ENCODE assay signal across 22 mouse cellular contexts in genomic region chr5:100568802-100569201, GRCm38 (mm10). TPM values are rescaled to one million over a fixed set of nuclear protein-coding genes. Genes with fewer than 3 reads are reported as not detected.
A peak's percentile ranks its signal among the peaks of the same experiment; 100 is the strongest.
DNase-seq lines count a peak whose midpoint lies in the region; ATAC-seq and TF ChIP-seq lines count a peak whose summit lies in the region.
"Had no signal": no experiment of that assay in that cellular context is flagged by ENCODE, and none has a peak within 500 bp of the region (broad histone marks: within the 10 kb centered on the region; RNA-seq: fewer than 3 reads in every experiment).

No protein-coding gene starts in this region.

- in situ Hi-C loops in CH12.LX (cut with MboI; ENCODE audit: low pct_ligation_motif_present, low pct_unique_long_range_greater_than_20kb, low sequenced_read_pairs): loop anchor here (5.0 to 25.0 kb wide), 2 partner anchors 93 to 218 kb away; partner anchors contain the start of genes Helq and Mrps18c

- no peaks in the 10 kb centered on the region for H3K9me3 ChIP-seq in liver, embryonic 13.5 days (replicated peaks)
- no peaks in the 10 kb centered on the region for H3K9me3 ChIP-seq in CH12.LX (replicated peaks; ENCODE audit: low read length)
- H3K9me3 ChIP-seq in intestine, embryonic 14.5 days (ENCODE audit: control insufficient read depth, low read length): no peaks in the 10 kb centered on the region
- H3K9me3 ChIP-seq in forebrain, embryonic 14.5 days (replicated peaks; ENCODE audit: control insufficient read depth, low read length): no peaks in the 10 kb centered on the region
- H3K9me3 ChIP-seq: embryonic facial prominence, embryonic 15.5 days; forebrain, embryonic 10.5 days; forebrain, embryonic 15.5 days; heart, embryonic 10.5 days; hindbrain, embryonic 12.5 days had no signal

- peaks cover 20% of the 10 kb centered on the region for H3K27me3 ChIP-seq in liver, embryonic 13.5 days
- no peaks in the 10 kb centered on the region for H3K27me3 ChIP-seq in CH12.LX (replicated peaks)
- H3K27me3 ChIP-seq in intestine, embryonic 14.5 days (replicated peaks; ENCODE audit: control insufficient read depth, insufficient read depth, low read length): no peaks in the 10 kb centered on the region
- H3K27me3 ChIP-seq in small intestine, adult 2 months (ENCODE audit: control insufficient read depth, insufficient read depth, low read length): no peaks in the 10 kb centered on the region
- H3K27me3 ChIP-seq in forebrain, embryonic 14.5 days (replicated peaks; ENCODE audit: control insufficient read depth, insufficient read depth, low read length): no peaks in the 10 kb centered on the region
- H3K27me3 ChIP-seq: embryonic facial prominence, embryonic 15.5 days; forebrain, embryonic 15.5 days; hindbrain, embryonic 12.5 days had no signal

- DNase-seq in liver, embryonic 13.5 days: no peak
- DNase-seq in liver (no peak), CH12.LX (ENCODE audit: extremely low read depth) (no peak)
- no peak for DNase-seq in intestine, embryonic 14.5 days (ENCODE audit: low spot score)
- no peak for DNase-seq in gastrocnemius, adult 18-20 months (ENCODE audit: low spot score)
- no peak for DNase-seq in forebrain, embryonic 14.5 days (ENCODE audit: low spot score)
- DNase-seq: adrenal gland, postnatal 10 days; cerebellum, adult 11 months; cerebellum, adult 8-10 months; cerebellum, postnatal 14 days; embryo, embryonic 11 days; gastrocnemius, postnatal 10 days; heart, adult 18-20 months; heart, postnatal 10 days; heart, postnatal 4 days had no signal

- peak overlapping the region; percentile 6; the same call in 1 of the 2 replicates for H3K4me2 ChIP-seq in liver, embryonic 13.5 days
- peak overlapping the region; percentile 96 for H3K4me2 ChIP-seq in CH12.LX (ENCODE audit: insufficient read depth, low read depth, poor library complexity, severe bottlenecking)
- H3K4me2 ChIP-seq in intestine, embryonic 14.5 days (ENCODE audit: low read length): peak overlapping the region; percentile 26
- H3K4me2 ChIP-seq in forebrain, embryonic 14.5 days (ENCODE audit: low read length): no peak overlapping the region
- H3K4me2 ChIP-seq: embryonic facial prominence, embryonic 15.5 days; forebrain, embryonic 15.5 days; hindbrain, embryonic 12.5 days had no signal

- H3K9ac ChIP-seq in liver, embryonic 13.5 days: no peak overlapping the region
- peak overlapping the region; percentile 79 for H3K9ac ChIP-seq in CH12.LX (ENCODE audit: insufficient read depth, low read depth)
- no peak overlapping the region for H3K9ac ChIP-seq in intestine, embryonic 14.5 days (ENCODE audit: low read length)
- H3K9ac ChIP-seq in forebrain, embryonic 14.5 days (ENCODE audit: low read length): no peak overlapping the region
- H3K9ac ChIP-seq: embryonic facial prominence, embryonic 15.5 days; forebrain, embryonic 15.5 days; hindbrain, embryonic 12.5 days had no signal

- no peak for TF ChIP-seq RAD21 in CH12.LX (IDR thresholded peaks at IDR 0.05; ENCODE audit: low read depth, low read length)

- TF ChIP-seq CTCF in CH12.LX (conservative IDR thresholded peaks at IDR 0.05 in 1 of 2, IDR thresholded peaks at IDR 0.05 in 1 of 2; ENCODE audit: low read depth in 2 of 2, low read length in 2 of 2): no peak
- TF ChIP-seq CTCF in small intestine, adult 2 months (IDR thresholded peaks at IDR 0.05; ENCODE audit: extremely low read depth, insufficient read length, insufficient replicate concordance, low read depth, low read length): no peak

- dilution Hi-C loops in CH12.LX (cut with MboI; ENCODE audit: extremely low pct_ligation_motif_present, extremely low pct_unique_long_range_greater_than_20kb, low sequenced_read_pairs): no loop called here

- no peak overlapping the region for H3K4me3 ChIP-seq in liver, embryonic 13.5 days (replicated peaks)
- H3K4me3 ChIP-seq in CH12.LX (replicated peaks in 1 of 3; ENCODE audit: low read depth in 2 of 3, low read length in 2 of 3, poor library complexity in 1 of 3): no peak overlapping the region
- no peak overlapping the region for H3K4me3 ChIP-seq in intestine, embryonic 14.5 days (ENCODE audit: low read depth, low read length)
- H3K4me3 ChIP-seq in small intestine, adult 2 months (ENCODE audit: low read depth, low read length): no peak overlapping the region
- H3K4me3 ChIP-seq in forebrain, embryonic 14.5 days (ENCODE audit: low read depth, low read length): no peak overlapping the region
- H3K4me3 ChIP-seq: embryonic facial prominence, embryonic 15.5 days; erythroblast, embryonic 14.5 days; forebrain, embryonic 10.5 days; forebrain, embryonic 15.5 days; heart, embryonic 10.5 days; hindbrain, embryonic 12.5 days had no signal

- TF ChIP-seq EP300 in CH12.LX (IDR thresholded peaks at IDR 0.05; ENCODE audit: low read length): no peak

- WGBS in liver, embryonic 13.5 days (ENCODE audit: insufficient replicate concordance): 60% methylated on average over 3 of the region's 3 CpGs
- 82% methylated on average over 3 of the region's 3 CpGs for WGBS in intestine, embryonic 14.5 days
- 35% methylated on average over 3 of the region's 3 CpGs for WGBS in small intestine, adult 2 months
- WGBS in forebrain, embryonic 14.5 days: 96% methylated on average over 3 of the region's 3 CpGs

- no peak for ATAC-seq in liver, embryonic 13.5 days (ENCODE audit: low read depth)
- no peak for ATAC-seq in intestine, embryonic 14.5 days (replicated peaks; ENCODE audit: low FRiP score, low TSS enrichment, low read depth)
- no peak for ATAC-seq in forebrain, embryonic 14.5 days
- ATAC-seq: forebrain, embryonic 15.5 days had no signal

- no peaks in the 10 kb centered on the region for H3K36me3 ChIP-seq in liver, embryonic 13.5 days
- peaks cover 0 to 9% of the 10 kb centered on the region in 2 experiments for H3K36me3 ChIP-seq in CH12.LX (replicated peaks in 1 of 2; ENCODE audit: control insufficient read depth in 1 of 2, insufficient read depth in 1 of 2, low read length in 1 of 2)
- no peaks in the 10 kb centered on the region for H3K36me3 ChIP-seq in intestine, embryonic 14.5 days (ENCODE audit: control insufficient read depth, insufficient read depth, low read length)
- H3K36me3 ChIP-seq in small intestine, adult 2 months (ENCODE audit: control insufficient read depth, insufficient read depth, low read length): peaks cover 51% of the 10 kb centered on the region
- no peaks in the 10 kb centered on the region for H3K36me3 ChIP-seq in forebrain, embryonic 14.5 days (ENCODE audit: control insufficient read depth, insufficient read depth, low read length)
- H3K36me3 ChIP-seq: embryonic facial prominence, embryonic 15.5 days; forebrain, embryonic 10.5 days; forebrain, embryonic 15.5 days; heart, embryonic 10.5 days; hindbrain, embryonic 12.5 days had no signal

- H3K79me2 ChIP-seq in CH12.LX (replicated peaks; ENCODE audit: control insufficient read depth, extremely low read depth, insufficient read depth, poor library complexity, severe bottlenecking): no peaks in the 10 kb centered on the region

- no peak overlapping the region for H3K27ac ChIP-seq in liver, embryonic 13.5 days
- no peak overlapping the region; the same call in 1 of the 2 replicates for H3K27ac ChIP-seq in CH12.LX (ENCODE audit: insufficient read depth, low read depth)
- no peak overlapping the region for H3K27ac ChIP-seq in intestine, embryonic 14.5 days (ENCODE audit: low read depth)
- peak overlapping the region; percentile 84 for H3K27ac ChIP-seq in small intestine, adult 2 months (ENCODE audit: insufficient read depth, low read depth, low read length)
- H3K27ac ChIP-seq in forebrain, embryonic 14.5 days (ENCODE audit: low read depth, low read length): no peak overlapping the region
- H3K27ac ChIP-seq: embryonic facial prominence, embryonic 15.5 days; forebrain, embryonic 10.5 days; forebrain, embryonic 15.5 days; heart, embryonic 10.5 days; hindbrain, embryonic 12.5 days had no signal

- H3K4me1 ChIP-seq in liver, embryonic 13.5 days (replicated peaks): peaks cover 39% of the 10 kb centered on the region
- peaks cover 2 to 58% of the 10 kb centered on the region in 2 experiments; a peak in 3 of 4 replicates for H3K4me1 ChIP-seq in CH12.LX (ENCODE audit: control insufficient read depth in 1 of 2, insufficient read depth in 2 of 2)
- H3K4me1 ChIP-seq in intestine, embryonic 14.5 days (replicated peaks; ENCODE audit: control insufficient read depth, insufficient read depth, low read length): peaks cover 11% of the 10 kb centered on the region
- H3K4me1 ChIP-seq in small intestine, adult 2 months (ENCODE audit: control insufficient read depth, insufficient read depth, insufficient read length, low read length): peaks cover 22% of the 10 kb centered on the region
- no peaks in the 10 kb centered on the region for H3K4me1 ChIP-seq in forebrain, embryonic 14.5 days (ENCODE audit: control insufficient read depth, insufficient read depth, low read length)
- H3K4me1 ChIP-seq: forebrain, embryonic 15.5 days; hindbrain, embryonic 12.5 days had no signal

- TF ChIP-seq POLR2A in CH12.LX (IDR thresholded peaks at IDR 0.05; ENCODE audit: low read depth, low read length): no peak
- no peak for TF ChIP-seq POLR2A in small intestine, adult 2 months (IDR thresholded peaks at IDR 0.05; ENCODE audit: low read depth, low read length)

TF ChIP-seq in CH12.LX, 34 proteins besides CTCF, POLR2A, EP300 and RAD21 (continues in another document):
- 0 out of 2 replicates have a peak, but pooled peaks have one; percentile 8 for TF ChIP-seq MAZ (IDR thresholded peaks at IDR 0.05; ENCODE audit: low read depth, low read length)
- TF ChIP-seq ZNF384 (IDR thresholded peaks at IDR 0.05; ENCODE audit: low read depth, low read length): peak; percentile 55
- no peak for TF ChIP-seq MEF2A (IDR thresholded peaks at IDR 0.05; ENCODE audit: borderline replicate concordance, low read depth, low read length)

RNA-seq across cellular contexts. Expression of gene Plac8, which starts 3.2 kb away (rescaled TPM):
- polyA plus RNA-seq in liver, embryonic 13.5 days (2015; fragmentation: Nextera tagmentation; extraction: Ambion mirVana): 56.3 and 58.7 TPM in 2 replicates
- 64.3 and 99.9 TPM in 2 replicates for total RNA-seq in CH12.LX (2012; rRNA removed)
- 235 and 258 TPM in 2 replicates for total RNA-seq in CH12.LX (2014; rRNA removed)
- 151 and 161 TPM in 2 replicates for polyA plus RNA-seq in CH12.LX (2012; ENCODE audit: insufficient read length, low read depth)
- 256 and 280 TPM in 2 replicates for polyA plus RNA-seq in intestine, embryonic 14.5 days (2014; fragmentation: Nextera tagmentation; extraction: Ambion mirVana)
- 1,430 and 1,806 TPM in 2 replicates for polyA plus RNA-seq in small intestine, adult 2 months (2012; rRNA removed)
- total RNA-seq in gastrocnemius, adult 18-20 months (2021): under 1 TPM in 1 of 2 experiments, not detected in 1; 0.80 TPM
- 0.31 and 0.41 TPM in 2 replicates for polyA plus RNA-seq in forebrain, embryonic 14.5 days (2014; fragmentation: Nextera tagmentation; extraction: Ambion mirVana)

RNA-seq across cellular contexts. Expression of gene Cops4, which starts 50.7 kb away (rescaled TPM):
- polyA plus RNA-seq in liver, embryonic 13.5 days (2015; fragmentation: Nextera tagmentation; extraction: Ambion mirVana): 96.0 and 110 TPM in 2 replicates
- total RNA-seq in CH12.LX (2012; rRNA removed): 122 and 149 TPM in 2 replicates
- total RNA-seq in CH12.LX (2014; rRNA removed): 264 and 298 TPM in 2 replicates
- 133 and 134 TPM in 2 replicates for polyA plus RNA-seq in CH12.LX (2012; ENCODE audit: insufficient read length, low read depth)
- polyA plus RNA-seq in intestine, embryonic 14.5 days (2014; fragmentation: Nextera tagmentation; extraction: Ambion mirVana): 183 and 189 TPM in 2 replicates
- polyA plus RNA-seq in small intestine, adult 2 months (2012; rRNA removed): 7.3 and 14.0 TPM in 2 replicates
- total RNA-seq in gastrocnemius, adult 18-20 months (2021): 100 to 1,000 TPM; 110 to 112 TPM
- polyA plus RNA-seq in forebrain, embryonic 14.5 days (2014; fragmentation: Nextera tagmentation; extraction: Ambion mirVana): 203 and 211 TPM in 2 replicates

Comparison
In these comparisons a context has a peak if more than half of its experiments do, and no peak if none do; other contexts are left out.
1. RNA of gene Plac8, which starts 3.2 kb away (polyA plus RNA-seq): 1,430 to 1,806 TPM in small intestine, adult 2 months, 256 to 280 TPM in intestine, embryonic 14.5 days, 151 to 161 TPM in CH12.LX and 56.3 to 58.7 TPM in liver, embryonic 13.5 days; 0.31 to 0.41 TPM in forebrain, embryonic 14.5 days; every median in the first group is over 10 times any median in the second.